Mouse (Mus musculus): ENCODE data around the gene Fam168b. TPM values are rescaled to one million over a fixed set of nuclear protein-coding genes. Genes with fewer than 3 reads are reported as not detected.

The Fam168b gene
- 66.7 and 73.6 TPM in 2 replicates for polyA plus RNA-seq (2016; fragmentation: Nextera tagmentation; extraction: Ambion mirVana)

- Histone ChIP-seq H3K4me3 (peak within 1 kb of the TSS; percentile 78), H3K4me1 (peaks cover 33% of the 10 kb centered on the region), H3K27me3 (ENCODE audit: insufficient read depth, poor library complexity, severe bottlenecking) (no peaks in the 10 kb centered on the region), H3K36me3 (no peaks in the 10 kb centered on the region), H3K27ac (peak within 1 kb of the TSS; percentile 97), H3K9me3 (no peaks in the 10 kb centered on the region)
- DNase-seq (ENCODE audit: low spot score) = peak; percentile 92
- 5% methylated on average over 59 of the region's 59 CpGs for WGBS
These were observed at the start of gene Fam168b for GRCm38 (mm10) chr1:34842887-34843618. Gene Fam168b (minus strand): TSS chr1:34843065.

DNA sequence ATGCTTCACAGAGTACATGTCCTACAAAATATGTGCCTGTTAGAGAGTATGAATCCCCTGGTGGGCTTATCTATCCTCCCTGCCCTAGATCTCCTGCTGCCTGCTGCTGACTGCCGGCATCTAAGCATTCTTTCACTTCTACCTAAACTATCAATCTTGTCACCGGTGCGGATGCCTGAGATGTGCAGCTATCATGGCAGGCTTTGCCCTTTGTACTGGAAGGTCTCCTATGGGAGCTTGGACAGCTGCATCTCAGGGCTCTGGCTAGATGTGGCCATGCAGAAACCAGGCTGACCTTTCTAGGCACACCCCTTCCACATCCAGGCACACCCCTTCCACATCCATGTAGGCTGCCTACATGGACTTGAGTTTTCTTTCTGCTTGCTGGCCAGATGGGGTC lies 49.6 kb upstream of the Fam168b start:
- WGBS = 36% methylated on average over 3 of the region's 3 CpGs
- Histone ChIP-seq H3K27me3 (ENCODE audit: insufficient read depth, poor library complexity, severe bottlenecking) (no peaks in the 10 kb centered on the region), H3K36me3 (no peaks in the 10 kb centered on the region), H3K9me3 (no peaks in the 10 kb centered on the region), H3K27ac (no peak overlapping the region), H3K4me3 (no peak overlapping the region), H3K4me1 (peaks cover 14% of the 10 kb centered on the region)
- DNase-seq (ENCODE audit: low spot score) = peak; percentile 69

DNA sequence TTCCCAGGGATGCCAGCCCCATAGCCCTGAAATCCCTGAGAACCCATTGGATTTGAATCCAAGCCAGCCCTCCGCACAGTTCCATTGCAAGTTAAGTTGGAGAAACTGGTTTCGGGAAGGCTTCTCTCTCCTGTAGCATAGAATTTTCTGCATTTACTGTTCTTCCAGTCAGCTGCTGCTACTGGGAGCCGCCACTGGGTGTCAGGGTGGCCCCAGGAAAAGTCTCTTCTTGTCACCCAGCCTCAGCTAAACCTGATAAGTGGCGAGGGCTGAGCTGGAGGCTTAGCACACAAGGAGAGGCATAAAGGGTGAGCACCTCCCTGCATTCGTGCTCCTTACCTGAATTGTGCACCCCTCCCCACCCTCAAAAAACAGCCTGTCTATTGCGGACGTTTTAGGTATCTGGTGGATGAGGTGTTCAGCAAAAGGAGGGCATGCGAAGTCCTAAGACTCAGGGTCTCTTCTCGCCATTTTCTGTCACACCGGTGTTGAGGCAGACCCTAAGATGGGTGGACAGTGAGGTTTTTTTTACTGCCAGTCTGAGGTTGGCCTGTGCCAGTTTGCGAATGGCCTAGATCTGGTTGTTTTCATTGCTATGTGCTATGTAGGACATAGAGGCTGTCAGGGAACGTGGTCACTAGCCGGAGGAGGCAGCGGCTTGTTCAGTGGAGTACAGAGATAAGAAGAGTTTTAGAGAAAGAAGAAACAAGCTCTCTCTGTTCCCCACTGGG lies 48.9 kb upstream of the Fam168b start:
- Histone ChIP-seq H3K36me3 (no peaks in the 10 kb centered on the region), H3K4me1 (peaks cover 14% of the 10 kb centered on the region), H3K27ac (no peak overlapping the region), H3K9me3 (no peaks in the 10 kb centered on the region), H3K4me3 (no peak overlapping the region), H3K27me3 (ENCODE audit: insufficient read depth, poor library complexity, severe bottlenecking) (no peaks in the 10 kb centered on the region)
- 40% methylated on average over 14 of the region's 14 CpGs for WGBS
- DNase-seq (ENCODE audit: low spot score) = peak; percentile 77

GRCm38 (mm10) chr1:34883776-34884175 lies 40.9 kb upstream of the Fam168b start:
- Histone ChIP-seq H3K4me1 (peaks cover 15% of the 10 kb centered on the region), H3K4me3 (no peak overlapping the region), H3K36me3 (no peaks in the 10 kb centered on the region), H3K9me3 (no peaks in the 10 kb centered on the region), H3K27ac (no peak overlapping the region), H3K27me3 (ENCODE audit: insufficient read depth, poor library complexity, severe bottlenecking) (no peaks in the 10 kb centered on the region)
- DNase-seq (ENCODE audit: low spot score) = no peak

- WGBS = 33% methylated on average over 6 of the region's 6 CpGs
- Histone ChIP-seq H3K9me3 (no peaks in the 10 kb centered on the region), H3K27ac (no peak overlapping the region), H3K4me3 (no peak overlapping the region), H3K4me1 (peaks cover 17% of the 10 kb centered on the region), H3K36me3 (peaks cover 17% of the 10 kb centered on the region; the same call in 1 of the 2 replicates), H3K27me3 (ENCODE audit: insufficient read depth, poor library complexity, severe bottlenecking) (no peaks in the 10 kb centered on the region)
- peak; percentile 70 for DNase-seq (ENCODE audit: low spot score)
These were observed 36.7 kb upstream of the Fam168b start for GRCm38 (mm10) chr1:34879611-34880010.

GRCm38 (mm10) chr1:34873551-34873950 lies 30.7 kb upstream of the Fam168b start:
- Histone ChIP-seq H3K9me3 (no peaks in the 10 kb centered on the region), H3K27me3 (ENCODE audit: insufficient read depth, poor library complexity, severe bottlenecking) (no peaks in the 10 kb centered on the region), H3K36me3 (peaks cover 51% of the 10 kb centered on the region), H3K27ac (no peak overlapping the region), H3K4me1 (no peaks in the 10 kb centered on the region), H3K4me3 (no peak overlapping the region)
- peak; percentile 35 for DNase-seq (ENCODE audit: low spot score)
- 82% methylated on average over 5 of the region's 5 CpGs for WGBS

GRCm38 (mm10) chr1:34871170-34871569 lies 28.3 kb upstream of the Fam168b start:
- DNase-seq (ENCODE audit: low spot score) = peak; percentile 66
- Histone ChIP-seq H3K36me3 (peaks cover 51% of the 10 kb centered on the region), H3K27me3 (ENCODE audit: insufficient read depth, poor library complexity, severe bottlenecking) (no peaks in the 10 kb centered on the region), H3K4me1 (no peaks in the 10 kb centered on the region), H3K4me3 (no peak overlapping the region), H3K27ac (no peak overlapping the region), H3K9me3 (no peaks in the 10 kb centered on the region)
- WGBS = 91% methylated on average over 9 of the region's 9 CpGs

GRCm38 (mm10) chr1:34869231-34869630 lies 26.4 kb upstream of the Fam168b start:
- H3K9me3 ChIP-seq = no peaks in the 10 kb centered on the region
- DNase-seq (ENCODE audit: low spot score) = peak; percentile 68
- peaks cover 41% of the 10 kb centered on the region for H3K36me3 ChIP-seq
- no peak overlapping the region for H3K4me3 ChIP-seq
- WGBS = 95% methylated on average over 16 of the region's 16 CpGs
- no peak overlapping the region for H3K27ac ChIP-seq
- no peaks in the 10 kb centered on the region for H3K27me3 ChIP-seq (ENCODE audit: insufficient read depth, poor library complexity, severe bottlenecking)
- peaks cover 7% of the 10 kb centered on the region for H3K4me1 ChIP-seq

DNA sequence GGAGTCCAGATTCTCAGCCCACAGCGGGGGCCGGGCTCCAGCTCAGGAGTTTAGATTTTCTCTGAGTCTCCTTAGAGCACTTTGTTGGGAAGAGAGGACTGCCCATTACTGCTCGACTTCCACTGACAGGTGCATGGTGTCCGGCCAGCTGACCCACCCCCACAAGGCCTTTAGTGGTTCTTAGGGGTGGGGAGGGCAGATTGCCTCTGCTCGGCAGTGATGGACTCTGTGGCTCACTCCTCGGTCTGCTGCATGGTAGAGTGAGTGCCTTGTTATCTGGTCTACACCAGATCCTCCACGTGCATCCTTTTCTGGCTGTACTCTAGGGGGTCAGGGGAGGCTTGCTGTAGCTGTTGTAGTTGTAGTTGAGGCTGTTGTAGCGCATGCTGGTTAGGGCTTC lies 25.5 kb upstream of the Fam168b start:
- H3K27ac ChIP-seq = no peak overlapping the region
- no peaks in the 10 kb centered on the region for H3K9me3 ChIP-seq
- H3K4me3 ChIP-seq = no peak overlapping the region
- H3K36me3 ChIP-seq = peaks cover 42% of the 10 kb centered on the region
- peak; percentile 42 for DNase-seq (ENCODE audit: low spot score)
- no peaks in the 10 kb centered on the region for H3K27me3 ChIP-seq (ENCODE audit: insufficient read depth, poor library complexity, severe bottlenecking)
- H3K4me1 ChIP-seq = peaks cover 15% of the 10 kb centered on the region
- 80% methylated on average over 8 of the region's 8 CpGs for WGBS

GRCm38 (mm10) chr1:34867574-34867955 lies 24.7 kb upstream of the Fam168b start:
- peak; percentile 56 for DNase-seq (ENCODE audit: low spot score)
- WGBS = 87% methylated on average over 5 of the region's 5 CpGs
- H3K9me3 ChIP-seq = no peaks in the 10 kb centered on the region
- peaks cover 17% of the 10 kb centered on the region for H3K4me1 ChIP-seq
- no peak overlapping the region for H3K27ac ChIP-seq
- H3K4me3 ChIP-seq = no peak overlapping the region
- H3K27me3 ChIP-seq (ENCODE audit: insufficient read depth, poor library complexity, severe bottlenecking) = no peaks in the 10 kb centered on the region
- H3K36me3 ChIP-seq = peaks cover 50% of the 10 kb centered on the region

GRCm38 (mm10) chr1:34866815-34867573 lies 24.1 kb upstream of the Fam168b start:
- 51% methylated on average over 10 of the region's 10 CpGs for WGBS
- Histone ChIP-seq H3K4me3 (no peak overlapping the region), H3K4me1 (peaks cover 17% of the 10 kb centered on the region), H3K27ac (no peak overlapping the region), H3K36me3 (peaks cover 51% of the 10 kb centered on the region), H3K9me3 (no peaks in the 10 kb centered on the region), H3K27me3 (ENCODE audit: insufficient read depth, poor library complexity, severe bottlenecking) (no peaks in the 10 kb centered on the region)
- peak; percentile 91 for DNase-seq (ENCODE audit: low spot score)

GRCm38 (mm10) chr1:34865866-34866265 lies 23.0 kb upstream of the Fam168b start:
- DNase-seq (ENCODE audit: low spot score) = peak; percentile 55
- WGBS = 91% methylated on average over 9 of the region's 9 CpGs
- peaks cover 45% of the 10 kb centered on the region for H3K36me3 ChIP-seq
- H3K27ac ChIP-seq = no peak overlapping the region
- H3K4me3 ChIP-seq = no peak overlapping the region
- no peaks in the 10 kb centered on the region for H3K27me3 ChIP-seq (ENCODE audit: insufficient read depth, poor library complexity, severe bottlenecking)
- peaks cover 20% of the 10 kb centered on the region for H3K4me1 ChIP-seq
- H3K9me3 ChIP-seq = no peaks in the 10 kb centered on the region

GRCm38 (mm10) chr1:34864243-34864642 lies 21.4 kb upstream of the Fam168b start:
- Histone ChIP-seq H3K36me3 (peaks cover 36% of the 10 kb centered on the region), H3K4me1 (peaks cover 23% of the 10 kb centered on the region), H3K4me3 (no peak overlapping the region), H3K27ac (peak overlapping the region; percentile 30; the same call in 1 of the 2 replicates), H3K9me3 (no peaks in the 10 kb centered on the region), H3K27me3 (ENCODE audit: insufficient read depth, poor library complexity, severe bottlenecking) (no peaks in the 10 kb centered on the region)
- 29% methylated on average over 7 of the region's 7 CpGs for WGBS
- peak; percentile 70 for DNase-seq (ENCODE audit: low spot score)
